8 mouse cellular contexts compared by ENCODE assay signal in the genomic region with DNA sequence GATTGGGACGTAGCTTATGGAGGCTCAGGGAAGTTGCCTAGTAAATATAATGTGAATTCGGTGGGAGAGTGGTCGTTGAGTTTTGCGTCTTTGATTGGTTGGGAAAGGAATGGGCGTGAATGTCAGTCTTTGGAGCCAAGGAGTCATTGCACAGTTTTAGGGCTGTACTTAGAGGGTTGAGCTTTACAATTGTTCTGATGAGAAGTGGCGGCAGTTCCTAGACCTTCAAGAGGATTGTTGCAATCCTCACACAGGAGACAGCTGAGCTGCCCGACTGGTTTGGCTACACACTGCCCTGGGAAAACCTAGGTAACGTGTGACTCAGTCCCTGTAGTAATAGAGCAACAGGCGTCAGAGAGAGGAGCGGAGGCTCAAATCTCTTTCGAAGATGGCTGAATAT. TPM values are rescaled to one million over a fixed set of nuclear protein-coding genes. Genes with fewer than 3 reads are reported as not detected.
DNase-seq lines count a peak whose midpoint lies in the region; ATAC-seq lines count a peak whose summit lies in the region.

No protein-coding gene starts in this region.

- no peaks in the 10 kb centered on the region for H3K9me3 ChIP-seq in heart, embryonic 11.5 days (replicated peaks; ENCODE audit: control insufficient read depth, low read length)
- no peaks in the 10 kb centered on the region for H3K9me3 ChIP-seq in embryonic facial prominence, embryonic 14.5 days (ENCODE audit: control insufficient read depth, low read length)
- no peaks in the 10 kb centered on the region for H3K9me3 ChIP-seq in limb, embryonic 12.5 days
- no peaks in the 10 kb centered on the region for H3K9me3 ChIP-seq in midbrain, embryonic 16.5 days (replicated peaks; ENCODE audit: control insufficient read depth, low read length, poor library complexity, severe bottlenecking)

- H3K27ac ChIP-seq in heart, embryonic 11.5 days (ENCODE audit: low read depth, low read length): no peak overlapping the region
- no peak overlapping the region for H3K27ac ChIP-seq in embryonic facial prominence, embryonic 14.5 days (replicated peaks; ENCODE audit: low read depth, low read length)
- H3K27ac ChIP-seq in limb, embryonic 12.5 days: no peak overlapping the region
- no peak overlapping the region for H3K27ac ChIP-seq in midbrain, embryonic 16.5 days (ENCODE audit: low read length)

- H3K4me3 ChIP-seq in heart, embryonic 11.5 days (ENCODE audit: low read depth, low read length): peak overlapping the region; percentile 100
- H3K4me3 ChIP-seq in embryonic facial prominence, embryonic 14.5 days (ENCODE audit: low read depth, low read length): peak overlapping the region; percentile 85
- H3K4me3 ChIP-seq in limb, embryonic 12.5 days (replicated peaks): peak overlapping the region; percentile 99
- peak overlapping the region; percentile 100 for H3K4me3 ChIP-seq in midbrain, embryonic 16.5 days (ENCODE audit: low read depth, low read length)

- no peaks in the 10 kb centered on the region for H3K36me3 ChIP-seq in heart, embryonic 11.5 days (ENCODE audit: control insufficient read depth, insufficient read depth, low read length)
- H3K36me3 ChIP-seq in embryonic facial prominence, embryonic 14.5 days (ENCODE audit: control insufficient read depth, insufficient read depth, low read length): no peaks in the 10 kb centered on the region
- no peaks in the 10 kb centered on the region for H3K36me3 ChIP-seq in limb, embryonic 12.5 days
- H3K36me3 ChIP-seq in midbrain, embryonic 16.5 days (ENCODE audit: control insufficient read depth, insufficient read depth, low read length): no peaks in the 10 kb centered on the region

- no peak for ATAC-seq in heart, embryonic 11.5 days (replicated peaks; ENCODE audit: insufficient number of reproducible peaks, low FRiP score, low TSS enrichment)
- peak; percentile 51; the same call in 1 of the 2 replicates for ATAC-seq in embryonic facial prominence, embryonic 14.5 days (ENCODE audit: low read depth)
- ATAC-seq in limb, embryonic 12.5 days (ENCODE audit: insufficient number of reproducible peaks, insufficient read depth, low FRiP score, low TSS enrichment, low read depth): no peak
- no peak for ATAC-seq in midbrain, embryonic 16.5 days

- peak overlapping the region; percentile 97 for H3K9ac ChIP-seq in heart, embryonic 11.5 days (ENCODE audit: low read depth, low read length)
- peak overlapping the region; percentile 97 for H3K9ac ChIP-seq in embryonic facial prominence, embryonic 14.5 days (ENCODE audit: low read depth, low read length)
- peak overlapping the region; percentile 96 for H3K9ac ChIP-seq in limb, embryonic 12.5 days (replicated peaks)
- peak overlapping the region; percentile 96 for H3K9ac ChIP-seq in midbrain, embryonic 16.5 days (ENCODE audit: low read depth, low read length)

- WGBS in heart, embryonic 11.5 days (ENCODE audit: insufficient replicate concordance): 29% methylated on average over 11 of the region's 11 CpGs
- 32% methylated on average over 11 of the region's 11 CpGs for WGBS in embryonic facial prominence, embryonic 14.5 days
- WGBS in limb, embryonic 12.5 days: 37% methylated on average over 11 of the region's 11 CpGs
- WGBS in midbrain, embryonic 16.5 days: 33% methylated on average over 11 of the region's 11 CpGs

- H3K4me1 ChIP-seq in heart, embryonic 11.5 days (ENCODE audit: control insufficient read depth, insufficient read depth, low read length): peaks cover 14% of the 10 kb centered on the region
- peaks cover 10% of the 10 kb centered on the region for H3K4me1 ChIP-seq in embryonic facial prominence, embryonic 14.5 days (ENCODE audit: control insufficient read depth, insufficient read depth, low read length)
- H3K4me1 ChIP-seq in limb, embryonic 12.5 days (replicated peaks): peaks cover 13% of the 10 kb centered on the region
- peaks cover 20% of the 10 kb centered on the region for H3K4me1 ChIP-seq in midbrain, embryonic 16.5 days (ENCODE audit: control insufficient read depth, insufficient read depth, low read length)

- no peak for DNase-seq in heart, adult 18-20 months
- DNase-seq in ES-CJ7 (ENCODE audit: low read depth, low spot score): peak; percentile 28
- peak; percentile 66 for DNase-seq in embryonic facial prominence, embryonic 14.5 days (ENCODE audit: low spot score)
- no peak for DNase-seq in layer of hippocampus, adult 9-11 months
- DNase-seq in cerebellum, postnatal 14 days: no peak

- H3K4me2 ChIP-seq in heart, embryonic 11.5 days: peak overlapping the region; percentile 90
- peak overlapping the region; percentile 69 for H3K4me2 ChIP-seq in embryonic facial prominence, embryonic 14.5 days (ENCODE audit: low read depth, low read length)
- peak overlapping the region; percentile 88 for H3K4me2 ChIP-seq in limb, embryonic 12.5 days
- peak overlapping the region; percentile 70 for H3K4me2 ChIP-seq in midbrain, embryonic 16.5 days (ENCODE audit: low read length)

- no peaks in the 10 kb centered on the region for H3K27me3 ChIP-seq in heart, embryonic 11.5 days (ENCODE audit: control insufficient read depth, insufficient read depth, low read length)
- no peaks in the 10 kb centered on the region for H3K27me3 ChIP-seq in embryonic facial prominence, embryonic 14.5 days (replicated peaks; ENCODE audit: control insufficient read depth, insufficient read depth, low read length)
- H3K27me3 ChIP-seq in limb, embryonic 12.5 days: no peaks in the 10 kb centered on the region
- no peaks in the 10 kb centered on the region for H3K27me3 ChIP-seq in midbrain, embryonic 16.5 days (ENCODE audit: control insufficient read depth, insufficient read depth, low read depth, low read length)

RNA-seq across cellular contexts. Expression of gene Arl8b, which starts 1.2 kb away (rescaled TPM):
- polyA plus RNA-seq in heart, embryonic 11.5 days (2014; fragmentation: Nextera tagmentation; extraction: Ambion mirVana): 68.4 and 79.3 TPM in 2 replicates
- total RNA-seq in heart, adult 18-20 months (2021): 100 to 1,000 TPM in 1 of 2 experiments, 10 to 100 TPM in 1; 97.1 to 101 TPM
- polyA plus RNA-seq in embryonic facial prominence, embryonic 14.5 days (2014; fragmentation: Nextera tagmentation; extraction: Ambion mirVana): 75.5 and 78.7 TPM in 2 replicates
- polyA plus RNA-seq in limb, embryonic 12.5 days (2016; fragmentation: Nextera tagmentation; extraction: Ambion mirVana): 54.1 and 60.1 TPM in 2 replicates
- polyA plus RNA-seq in midbrain, embryonic 16.5 days (2015; fragmentation: Nextera tagmentation; extraction: Ambion mirVana): 106 and 112 TPM in 2 replicates

RNA-seq across cellular contexts. Expression of gene Edem1, which starts 44.4 kb away (rescaled TPM):
- 18.6 and 19.4 TPM in 2 replicates for polyA plus RNA-seq in heart, embryonic 11.5 days (2014; fragmentation: Nextera tagmentation; extraction: Ambion mirVana)
- 10 to 100 TPM; 11.7 to 18.7 TPM for total RNA-seq in heart, adult 18-20 months (2021)
- 24.1 and 27.9 TPM in 2 replicates for polyA plus RNA-seq in embryonic facial prominence, embryonic 14.5 days (2014; fragmentation: Nextera tagmentation; extraction: Ambion mirVana)
- 20.1 and 21.6 TPM in 2 replicates for polyA plus RNA-seq in limb, embryonic 12.5 days (2016; fragmentation: Nextera tagmentation; extraction: Ambion mirVana)
- 4.1 and 4.9 TPM in 2 replicates for polyA plus RNA-seq in midbrain, embryonic 16.5 days (2015; fragmentation: Nextera tagmentation; extraction: Ambion mirVana)

Comparison
In these comparisons a context has a peak if more than half of its experiments do, and no peak if none do; other contexts are left out.
1. DNase-seq: peak in ES-CJ7 (single experiment) and embryonic facial prominence, embryonic 14.5 days (single experiment); none in heart, adult 18-20 months (0 of 2), layer of hippocampus, adult 9-11 months (single experiment) and cerebellum, postnatal 14 days (0 of 2).
2. Peak in every context shown above with its lines, with median percentiles within 50 percentile points of each other: H3K4me2 ChIP-seq, H3K4me3 ChIP-seq and H3K9ac ChIP-seq.